Mouse (Mus musculus): ENCODE results near the gene Pdss2. TPM values are rescaled to one million over a fixed set of nuclear protein-coding genes. Genes with fewer than 3 reads are reported as not detected.

Pdss2 gene
- polyA plus RNA-seq (2015; fragmentation: Nextera tagmentation; extraction: Ambion mirVana) = 13.0 and 15.4 TPM in 2 replicates

DNA sequence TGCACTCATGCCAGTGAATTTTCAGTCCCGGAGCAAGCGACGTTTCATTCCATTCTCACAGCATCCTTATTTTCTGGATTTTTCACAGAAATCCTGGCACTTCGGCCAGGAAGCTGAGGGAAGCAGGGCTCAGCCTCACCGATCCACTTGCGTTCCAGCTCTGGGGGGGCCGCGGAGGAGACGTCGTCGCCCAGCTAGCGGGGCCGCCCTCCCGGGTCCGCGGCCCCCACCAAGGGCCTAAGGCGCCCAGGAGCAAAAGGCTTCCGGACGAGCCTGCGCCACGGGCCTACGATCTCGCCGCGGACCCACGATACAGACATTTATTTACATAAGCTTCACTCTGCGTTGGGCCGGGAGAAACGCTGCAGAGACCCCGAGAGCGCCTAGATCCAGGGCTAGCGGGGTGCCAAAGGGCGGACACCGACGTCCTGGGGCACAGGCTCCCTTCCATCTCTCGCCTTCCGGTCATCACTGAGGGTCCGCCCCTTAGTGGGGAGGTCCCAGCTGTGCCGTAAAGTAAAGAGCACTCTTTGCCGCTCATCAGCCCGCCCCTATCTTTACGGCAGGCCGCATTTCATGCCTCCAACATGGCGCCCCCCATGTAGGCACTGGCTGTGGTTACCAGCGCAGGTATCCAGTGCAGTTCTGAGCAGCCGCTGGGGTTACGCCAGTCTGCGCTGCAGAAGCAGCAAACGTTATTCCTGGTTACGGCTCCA lies at the start of gene Pdss2:
Gene Pdss2 (plus strand): TSS at position 577 of the 716 bp plus-strand sequence.

GRCm38 (mm10) chr10:43174326-43175155 lies 46.7 kb upstream of the Pdss2 start, which contains the start of the genes Sobp and 9030612E09Rik:
Gene Sobp, minus strand, starts transcription at chr10:43174530.
Gene 9030612E09Rik, plus strand, starts transcription at chr10:43174704.

DNA sequence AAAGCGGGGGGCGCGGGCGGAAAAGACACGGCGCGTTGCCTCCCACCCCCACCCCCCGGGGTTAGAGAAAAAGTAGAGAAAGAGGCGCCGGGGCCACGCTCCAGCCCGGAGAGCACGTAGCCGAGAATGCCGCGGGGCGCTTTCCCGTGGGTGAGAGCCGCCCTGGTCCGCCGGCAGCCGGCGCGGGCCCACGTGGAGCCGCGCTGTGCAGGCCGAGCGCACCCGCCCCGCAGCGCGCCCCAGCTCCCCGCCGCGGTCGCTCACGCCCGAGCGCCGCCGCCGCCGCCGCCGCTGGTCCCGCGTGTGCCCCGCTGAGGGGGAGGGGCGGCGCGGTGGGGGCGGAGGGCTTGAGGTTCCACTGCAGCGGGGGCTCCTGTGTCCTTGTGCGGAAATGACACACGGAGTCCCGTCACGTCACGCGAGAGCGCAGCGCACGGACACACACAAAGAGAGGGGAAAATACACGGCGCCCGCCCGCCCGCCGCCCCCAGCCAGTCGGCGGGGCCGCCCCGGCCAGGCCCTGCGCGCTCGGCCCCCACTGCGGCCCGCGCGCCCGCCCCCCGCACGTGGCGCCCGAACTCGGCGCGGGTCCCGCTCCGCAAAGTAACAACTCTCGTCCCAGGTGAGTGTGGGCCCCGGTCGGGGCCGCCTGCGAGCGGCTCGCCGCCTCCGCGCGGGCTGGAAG lies 257.6 kb downstream of the Pdss2 start, which contains the start of gene Bend3:
Gene Bend3 (plus strand): TSS at position 81 of the 685 bp plus-strand sequence.

Other genes starting within 250 kb of the Pdss2 start
- 3.5 and 4.3 TPM in 2 replicates for gene Sobp, start 47.0 kb upstream of the Pdss2 start, polyA plus RNA-seq (2015; fragmentation: Nextera tagmentation; extraction: Ambion mirVana)
- gene 9030612E09Rik, start 46.8 kb upstream of the Pdss2 start, polyA plus RNA-seq (2015; fragmentation: Nextera tagmentation; extraction: Ambion mirVana) = 1.0 and 1.5 TPM in 2 replicates